Mouse (Mus musculus): Measurements from ENCODE around the gene Olfr1461. TPM values are rescaled to one million over a fixed set of nuclear protein-coding genes. Genes with fewer than 3 reads are reported as not detected.

Gene Olfr1461
- not detected for total RNA-seq (2021)
- long read RNA-seq: 0 reads

GRCm38 (mm10) chr19:13162700-13163099 lies at the start of gene Olfr1461:
TSS of gene Olfr1461 (plus strand) at chr19:13163000.
- DNase-seq (ENCODE audit: low spot score in 2 of 2): no peak

- no peak for DNase-seq (ENCODE audit: low spot score in 2 of 2)
These were observed 13.4 kb upstream of the Olfr1461 start, which contains the start of gene Olfr1459 for GRCm38 (mm10) chr19:13149449-13149848. TSS of gene Olfr1459 (minus strand) at chr19:13149549.

- DNase-seq (ENCODE audit: low spot score in 2 of 2): no peak
These were observed 22.6 kb downstream of the Olfr1461 start, which contains the start of gene Olfr1462 for GRCm38 (mm10) chr19:13185434-13185833. TSS of gene Olfr1462 (plus strand) at chr19:13185734.

Other genes starting within 250 kb of the Olfr1461 start
- not detected for gene Olfr1448, start 238.6 kb upstream of the Olfr1461 start, total RNA-seq (2021)
- gene Olfr1449, start 232.2 kb upstream of the Olfr1461 start, total RNA-seq (2021): not detected
- not detected for gene Olfr1450, start 212.7 kb upstream of the Olfr1461 start, total RNA-seq (2021)
- gene Olfr1451, start 168.0 kb upstream of the Olfr1461 start, total RNA-seq (2021): not detected
- not detected for gene Olfr1453, start 134.7 kb upstream of the Olfr1461 start, total RNA-seq (2021)
- not detected for gene Olfr1454, start 102.4 kb upstream of the Olfr1461 start, total RNA-seq (2021)
- gene Olfr1457, start 65.1 kb upstream of the Olfr1461 start, total RNA-seq (2021): not detected
- gene Olfr1458, start 56.2 kb upstream of the Olfr1461 start, total RNA-seq (2021): not detected
- gene Olfr1459, start 13.5 kb upstream of the Olfr1461 start, total RNA-seq (2021): under 1 TPM; 0.17 to 0.18 TPM
- not detected for gene Olfr1462, start 22.7 kb downstream of the Olfr1461 start, total RNA-seq (2021)
- gene Olfr1463, start 68.3 kb downstream of the Olfr1461 start, total RNA-seq (2021): not detected
- gene Olfr1465, start 152.5 kb downstream of the Olfr1461 start, total RNA-seq (2021): not detected
- gene Olfr1466, start 175.9 kb downstream of the Olfr1461 start, total RNA-seq (2021): not detected
- gene Olfr1467, start 199.2 kb downstream of the Olfr1461 start, total RNA-seq (2021): not detected
- gene Olfr1469, start 244.8 kb downstream of the Olfr1461 start, total RNA-seq (2021): not detected